Mouse (Mus musculus): ENCODE measurements around the gene Unc5a. TPM values are rescaled to one million over a fixed set of nuclear protein-coding genes. Genes with fewer than 3 reads are reported as not detected.

Gene Unc5a
- 21.4 and 28.6 TPM in 2 replicates for polyA plus RNA-seq (2012; rRNA removed; ENCODE audit: low replicate concordance)

DNA sequence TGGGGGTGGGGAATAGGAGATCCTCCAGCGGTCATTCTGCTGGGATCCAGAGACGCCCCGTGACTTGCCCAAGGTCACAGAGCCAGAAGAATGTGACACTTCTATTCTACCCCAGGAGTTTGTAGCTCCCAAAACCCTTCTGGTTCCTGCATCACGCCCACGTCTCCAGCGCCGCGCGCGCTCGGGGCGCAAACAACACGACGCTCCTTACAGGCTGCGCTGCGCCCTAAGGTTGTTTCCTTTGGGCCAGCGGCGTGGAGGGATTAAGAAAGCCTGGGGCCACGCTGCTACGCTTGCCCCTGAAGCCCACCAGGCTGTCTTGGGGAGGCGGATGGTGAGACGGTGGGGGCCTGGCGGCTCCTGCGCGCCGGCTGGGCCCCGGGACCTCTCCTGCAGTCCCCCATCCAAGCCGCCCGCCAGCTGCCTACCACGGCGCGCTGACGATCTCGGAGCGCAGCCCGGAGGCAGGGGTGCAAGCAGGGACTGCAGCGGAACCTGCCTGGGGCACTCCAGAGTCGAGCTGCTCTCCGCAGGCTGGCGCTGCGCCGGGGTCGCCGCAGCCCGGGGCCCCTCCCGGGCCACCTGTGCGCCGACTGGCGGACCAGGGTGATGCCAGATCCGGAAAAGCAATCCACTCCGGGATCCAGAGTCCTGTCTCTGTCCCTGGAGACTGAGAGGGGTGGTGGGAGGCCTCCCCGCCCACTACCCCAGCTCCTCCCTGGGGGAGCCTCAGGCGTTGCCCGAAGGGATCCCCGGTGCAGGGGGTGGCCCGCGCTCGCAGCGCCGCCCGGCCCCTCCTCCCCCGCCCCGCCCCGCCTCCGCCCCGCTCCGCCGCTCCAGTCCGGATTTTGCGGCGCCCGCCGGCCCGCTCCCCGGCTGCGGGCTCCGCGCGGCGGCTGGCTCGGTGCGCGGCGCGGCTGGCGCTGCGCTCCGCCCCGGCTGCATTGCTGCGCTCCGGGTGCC lies at the start of gene Unc5a:
Unc5a (plus strand) TSS at position 881 of the 963 bp plus-strand sequence.

DNA sequence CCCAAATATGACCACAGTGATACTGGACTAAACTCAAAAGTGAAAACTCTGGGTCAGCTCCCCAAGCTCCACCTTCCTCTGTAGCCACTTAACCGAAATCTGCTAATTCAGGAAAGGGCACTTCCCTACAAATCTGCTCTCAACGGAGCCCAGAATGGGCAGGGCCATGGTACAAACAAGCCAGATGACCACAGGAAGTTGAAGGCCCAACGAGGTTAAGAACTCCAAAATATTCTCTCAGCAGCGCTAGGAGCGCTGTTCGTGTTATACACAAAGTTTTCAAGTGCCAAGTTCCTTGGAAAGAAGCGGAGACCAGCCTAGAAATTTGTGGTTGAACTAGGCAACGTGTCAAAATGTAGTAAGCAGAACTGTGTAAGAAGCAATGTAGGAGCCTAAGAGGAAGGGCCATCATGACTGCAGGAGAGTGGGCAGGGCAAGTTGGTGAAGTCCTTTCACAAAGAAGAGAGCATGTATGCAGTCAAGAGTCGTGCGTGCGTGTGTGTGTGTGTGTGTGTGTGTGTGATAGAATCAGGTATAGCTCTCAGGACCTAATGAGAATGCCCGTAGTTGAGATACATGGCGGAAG lies 72.1 kb downstream of the Unc5a start, which contains the start of gene Hk3:
Hk3 (minus strand) TSS at position 192 of the 586 bp plus-strand sequence.

Other genes with a start within 250 kb of the Unc5a start
- 0.05 and 0.10 TPM in 2 replicates for gene Cdhr2, start 247.9 kb upstream of the Unc5a start, polyA plus RNA-seq (2012; rRNA removed; ENCODE audit: low replicate concordance)
- gene Gprin1, start 199.5 kb upstream of the Unc5a start, polyA plus RNA-seq (2012; rRNA removed; ENCODE audit: low replicate concordance): 0.30 and 0.35 TPM in 2 replicates
- 0.23 TPM in 1 of 2 replicates, not detected in the other for gene Sncb, start 182.8 kb upstream of the Unc5a start, polyA plus RNA-seq (2012; rRNA removed; ENCODE audit: low replicate concordance)
- gene Eif4e1b, start 165.4 kb upstream of the Unc5a start, polyA plus RNA-seq (2012; rRNA removed; ENCODE audit: low replicate concordance): not detected in 2 replicates
- 31.1 and 92.2 TPM in 2 replicates for gene Tspan17, start 160.0 kb upstream of the Unc5a start, polyA plus RNA-seq (2012; rRNA removed; ENCODE audit: low replicate concordance)
- 4.7 and 6.6 TPM in 2 replicates for gene Hk3, start 72.0 kb downstream of the Unc5a start, polyA plus RNA-seq (2012; rRNA removed; ENCODE audit: low replicate concordance)
- 8.8 and 9.9 TPM in 2 replicates for gene Uimc1, start 150.9 kb downstream of the Unc5a start, polyA plus RNA-seq (2012; rRNA removed; ENCODE audit: low replicate concordance)
- gene Zfp346, start 155.9 kb downstream of the Unc5a start, polyA plus RNA-seq (2012; rRNA removed; ENCODE audit: low replicate concordance): 16.3 and 30.8 TPM in 2 replicates
- not detected in 2 replicates for gene Gm17617, start 184.1 kb downstream of the Unc5a start, polyA plus RNA-seq (2012; rRNA removed; ENCODE audit: low replicate concordance)
- 0.33 and 1.7 TPM in 2 replicates for gene Fgfr4, start 203.2 kb downstream of the Unc5a start, polyA plus RNA-seq (2012; rRNA removed; ENCODE audit: low replicate concordance)

Data from subcutaneous adipose tissue, adult 2 months (tissue).